Mouse (Mus musculus) heart, embryonic 10.5 days (tissue): ENCODE measurements around the gene Bak1. TPM values are rescaled to one million over a fixed set of nuclear protein-coding genes. Genes with fewer than 3 reads are reported as not detected.

Source experiments
- DNase-seq: peaks from one replicate; pipeline ENCODE4 v3.0.0-alpha.2; 2017; ENCODE audit warnings: low spot score
- H3K27ac ChIP-seq: fragments of 300-500 bp; sonication (generic); 2 replicates; pipeline ENCODE4 v1.5.1; 2016; ENCODE audit warnings: mild to moderate bottlenecking
- H3K27me3 ChIP-seq: fragments of 300-500 bp; sonication (generic); 2 replicates; pipeline ENCODE4 v1.6.1; 2016; ENCODE audit warnings: mild to moderate bottlenecking; ENCODE audit not compliant: poor library complexity, insufficient read depth, severe bottlenecking
- H3K36me3 ChIP-seq: fragments of 300-500 bp; sonication (generic); 2 replicates; pipeline ENCODE4 v1.6.1; 2016; ENCODE audit warnings: mild to moderate bottlenecking, moderate library complexity
- H3K4me1 ChIP-seq: fragments of 300-500 bp; sonication (generic); 2 replicates; pipeline ENCODE4 v1.6.1; 2016; ENCODE audit warnings: mild to moderate bottlenecking
- H3K4me3 ChIP-seq: fragments of 300-500 bp; sonication (generic); 2 replicates; pipeline ENCODE4 v1.5.1; 2016; ENCODE audit warnings: mild to moderate bottlenecking, moderate library complexity
- H3K9me3 ChIP-seq: fragments of 300-500 bp; sonication (generic); 2 replicates; pipeline ENCODE4 v1.6.1; 2016; ENCODE audit warnings: mild to moderate bottlenecking, moderate library complexity
- WGBS: fragments of 180-500 bp; shearing (Covaris S2); methylation state at CpG from one replicate; pipeline ENCODE4 v1.1.7; 2016; 5-methylcytosine and 5-hydroxymethylcytosine counted together
- polyA plus RNA-seq: library from polyadenylated mRNA; unstranded; fragments of >200 nt; fragmentation: Nextera tagmentation; extraction: Ambion mirVana; gene quantifications from 2 replicates; pipeline ENCODE4 v1.2.1, GENCODE M21; 2016

The Bak1 gene
- 4.0 and 6.8 TPM in 2 replicates for polyA plus RNA-seq

DNA sequence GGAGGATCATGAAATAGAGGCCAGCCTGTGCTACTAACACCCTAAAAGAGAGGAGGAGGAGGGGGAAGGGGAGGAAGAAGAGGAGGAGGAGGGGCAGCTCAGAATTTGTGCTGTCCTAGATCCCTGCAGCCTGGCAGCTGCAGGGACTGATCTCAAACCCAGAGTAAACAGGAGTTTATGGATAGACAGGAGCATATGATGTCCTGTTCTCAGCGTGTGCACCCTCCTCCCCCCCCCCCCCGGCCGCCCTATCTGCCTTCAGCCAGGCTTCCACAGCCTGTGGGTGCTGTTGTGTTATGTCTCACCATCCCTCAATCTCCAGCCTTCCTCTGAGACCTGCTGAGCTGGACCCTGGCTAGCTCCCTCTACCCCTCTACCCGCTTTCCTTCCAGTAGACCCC, at the start of gene Bak1:
TSS of gene Bak1 (minus strand) at position 101 of the 400 bp plus-strand sequence.
- peaks cover 32% of the 10 kb centered on the region for H3K4me1 ChIP-seq
- peak within 1 kb of the TSS; percentile 80 for H3K4me3 ChIP-seq
- WGBS = 59% methylated on average over 4 of the region's 4 CpGs
- H3K27ac ChIP-seq = peak within 1 kb of the TSS; percentile 97
- no peaks in the 10 kb centered on the region for H3K9me3 ChIP-seq
- no peak for DNase-seq
- no peaks in the 10 kb centered on the region for H3K27me3 ChIP-seq
- peaks cover 25% of the 10 kb centered on the region for H3K36me3 ChIP-seq

- peaks cover 5% of the 10 kb centered on the region; the same call in 1 of the 2 replicates for H3K9me3 ChIP-seq
- H3K4me3 ChIP-seq = no peak overlapping the region
- peaks cover 6% of the 10 kb centered on the region for H3K36me3 ChIP-seq
- DNase-seq = no peak
- 61% methylated on average over 6 of the region's 6 CpGs for WGBS
- no peak overlapping the region for H3K27ac ChIP-seq
- peaks cover 52% of the 10 kb centered on the region for H3K4me1 ChIP-seq
- H3K27me3 ChIP-seq = no peaks in the 10 kb centered on the region
Measured at GRCm38 (mm10) chr17:27078499-27078898, 49.7 kb upstream of the Bak1 start.

GRCm38 (mm10) chr17:27077920-27078319, 49.1 kb upstream of the Bak1 start:
- H3K4me1 ChIP-seq = peaks cover 46% of the 10 kb centered on the region
- no peak overlapping the region for H3K4me3 ChIP-seq
- peaks cover 6% of the 10 kb centered on the region for H3K36me3 ChIP-seq
- no peak for DNase-seq
- no peaks in the 10 kb centered on the region for H3K27me3 ChIP-seq
- H3K27ac ChIP-seq = no peak overlapping the region
- H3K9me3 ChIP-seq = peaks cover 5% of the 10 kb centered on the region; the same call in 1 of the 2 replicates
- WGBS = 81% methylated on average over 6 of the region's 6 CpGs

GRCm38 (mm10) chr17:27077133-27077532, 48.3 kb upstream of the Bak1 start:
- H3K9me3 ChIP-seq = peaks cover 5% of the 10 kb centered on the region; the same call in 1 of the 2 replicates
- H3K27me3 ChIP-seq = no peaks in the 10 kb centered on the region
- peaks cover 41% of the 10 kb centered on the region for H3K4me1 ChIP-seq
- H3K4me3 ChIP-seq = no peak overlapping the region
- no peak overlapping the region for H3K27ac ChIP-seq
- H3K36me3 ChIP-seq = peaks cover 6% of the 10 kb centered on the region
- DNase-seq = no peak
- WGBS = 94% methylated on average over 7 of the region's 7 CpGs

GRCm38 (mm10) chr17:27074849-27075745, 46.3 kb upstream of the Bak1 start:
- H3K27me3 ChIP-seq = no peaks in the 10 kb centered on the region
- DNase-seq = no peak
- H3K9me3 ChIP-seq = peaks cover 5% of the 10 kb centered on the region; the same call in 1 of the 2 replicates
- 55% methylated on average over 17 of the region's 17 CpGs for WGBS
- no peak overlapping the region for H3K4me3 ChIP-seq
- peaks cover 6% of the 10 kb centered on the region for H3K36me3 ChIP-seq
- H3K4me1 ChIP-seq = peaks cover 29% of the 10 kb centered on the region
- peak overlapping the region; percentile 52 for H3K27ac ChIP-seq

GRCm38 (mm10) chr17:27074236-27074635, 45.4 kb upstream of the Bak1 start:
- H3K4me1 ChIP-seq = peaks cover 31% of the 10 kb centered on the region
- H3K9me3 ChIP-seq = peaks cover 5% of the 10 kb centered on the region; the same call in 1 of the 2 replicates
- peak overlapping the region; percentile 65 for H3K27ac ChIP-seq
- no peak overlapping the region for H3K4me3 ChIP-seq
- WGBS = 54% methylated on average over 6 of the region's 6 CpGs
- no peak for DNase-seq
- H3K27me3 ChIP-seq = no peaks in the 10 kb centered on the region
- H3K36me3 ChIP-seq = peaks cover 6% of the 10 kb centered on the region

- H3K4me3 ChIP-seq = no peak overlapping the region
- peaks cover 6% of the 10 kb centered on the region for H3K36me3 ChIP-seq
- no peak for DNase-seq
- H3K27me3 ChIP-seq = no peaks in the 10 kb centered on the region
- peak overlapping the region; percentile 65 for H3K27ac ChIP-seq
- peaks cover 5% of the 10 kb centered on the region; the same call in 1 of the 2 replicates for H3K9me3 ChIP-seq
- 73% methylated on average over 9 of the region's 9 CpGs for WGBS
- H3K4me1 ChIP-seq = peaks cover 32% of the 10 kb centered on the region
Measured at GRCm38 (mm10) chr17:27073778-27074177, 45.0 kb upstream of the Bak1 start.

- Histone ChIP-seq H3K27me3 (no peaks in the 10 kb centered on the region), H3K4me1 (peaks cover 32% of the 10 kb centered on the region), H3K9me3 (peaks cover 5% of the 10 kb centered on the region; the same call in 1 of the 2 replicates), H3K4me3 (no peak overlapping the region), H3K27ac (no peak overlapping the region), H3K36me3 (peaks cover 6% of the 10 kb centered on the region)
- WGBS = 79% methylated on average over 5 of the region's 5 CpGs
- no peak for DNase-seq
Measured at GRCm38 (mm10) chr17:27073126-27073525, 44.3 kb upstream of the Bak1 start.

GRCm38 (mm10) chr17:27072363-27072762, 43.6 kb upstream of the Bak1 start:
- H3K9me3 ChIP-seq = no peaks in the 10 kb centered on the region
- H3K4me1 ChIP-seq = peaks cover 32% of the 10 kb centered on the region
- H3K27ac ChIP-seq = no peak overlapping the region
- no peak overlapping the region for H3K4me3 ChIP-seq
- H3K27me3 ChIP-seq = no peaks in the 10 kb centered on the region
- WGBS = 94% methylated on average over 8 of the region's 8 CpGs
- no peak for DNase-seq
- peaks cover 3% of the 10 kb centered on the region; the same call in 1 of the 2 replicates for H3K36me3 ChIP-seq

DNA sequence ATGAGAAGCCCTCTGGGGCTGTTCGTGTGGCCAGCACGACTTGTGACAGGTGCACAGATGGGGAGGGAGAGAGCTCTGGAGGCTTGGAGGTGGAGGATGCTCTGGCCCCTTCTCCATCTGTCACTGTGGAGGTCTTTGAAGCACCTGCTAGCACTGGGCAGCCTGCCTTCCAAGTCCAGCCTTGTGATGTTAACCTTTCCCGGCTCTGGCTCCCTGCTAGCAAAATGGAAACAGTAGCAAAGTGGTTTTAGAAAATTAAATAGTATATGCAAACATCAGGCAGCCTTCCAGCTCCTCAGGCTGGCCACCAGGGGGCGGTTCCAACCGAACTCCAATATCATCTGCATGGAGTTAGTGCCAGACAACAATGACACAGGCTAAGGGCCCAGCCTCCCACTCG, 42.8 kb upstream of the Bak1 start:
- 46% methylated on average over 6 of the region's 6 CpGs for WGBS
- DNase-seq = no peak
- peaks cover 39% of the 10 kb centered on the region for H3K4me1 ChIP-seq
- H3K9me3 ChIP-seq = no peaks in the 10 kb centered on the region
- H3K4me3 ChIP-seq = no peak overlapping the region
- no peaks in the 10 kb centered on the region for H3K27me3 ChIP-seq
- no peaks in the 10 kb centered on the region for H3K36me3 ChIP-seq
- H3K27ac ChIP-seq = no peak overlapping the region

GRCm38 (mm10) chr17:27070913-27071312, 42.1 kb upstream of the Bak1 start:
- Histone ChIP-seq H3K36me3 (no peaks in the 10 kb centered on the region), H3K4me3 (no peak overlapping the region), H3K9me3 (no peaks in the 10 kb centered on the region), H3K27ac (no peak overlapping the region), H3K27me3 (no peaks in the 10 kb centered on the region), H3K4me1 (peaks cover 46% of the 10 kb centered on the region)
- 94% methylated on average over 7 of the region's 7 CpGs for WGBS
- no peak for DNase-seq

DNA sequence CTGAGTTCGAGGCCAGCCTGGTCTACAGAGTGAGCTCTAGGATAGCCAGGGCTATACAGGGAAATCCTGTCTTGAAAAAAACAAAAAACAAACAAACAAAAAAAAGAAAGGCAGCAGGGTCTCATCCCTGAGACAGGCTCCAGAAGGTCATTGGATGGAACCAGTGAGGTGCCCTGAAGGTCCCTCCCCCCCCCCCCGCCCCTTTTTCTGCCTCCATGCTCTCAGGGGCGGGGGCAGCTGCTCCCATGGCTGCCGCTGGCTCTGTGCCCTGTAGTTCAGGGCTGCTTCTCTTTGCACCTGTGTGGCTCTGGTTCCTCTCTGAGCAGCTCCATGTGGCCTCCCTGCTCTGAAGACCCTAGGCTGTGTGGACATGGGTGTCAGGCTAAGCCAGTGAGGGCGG, 40.3 kb upstream of the Bak1 start:
- peaks cover 45% of the 10 kb centered on the region for H3K4me1 ChIP-seq
- H3K27ac ChIP-seq = no peak overlapping the region
- H3K4me3 ChIP-seq = no peak overlapping the region
- H3K9me3 ChIP-seq = no peaks in the 10 kb centered on the region
- no peaks in the 10 kb centered on the region for H3K27me3 ChIP-seq
- no peaks in the 10 kb centered on the region for H3K36me3 ChIP-seq
- no peak for DNase-seq
- WGBS = 71% methylated on average over 5 of the region's 5 CpGs

DNA sequence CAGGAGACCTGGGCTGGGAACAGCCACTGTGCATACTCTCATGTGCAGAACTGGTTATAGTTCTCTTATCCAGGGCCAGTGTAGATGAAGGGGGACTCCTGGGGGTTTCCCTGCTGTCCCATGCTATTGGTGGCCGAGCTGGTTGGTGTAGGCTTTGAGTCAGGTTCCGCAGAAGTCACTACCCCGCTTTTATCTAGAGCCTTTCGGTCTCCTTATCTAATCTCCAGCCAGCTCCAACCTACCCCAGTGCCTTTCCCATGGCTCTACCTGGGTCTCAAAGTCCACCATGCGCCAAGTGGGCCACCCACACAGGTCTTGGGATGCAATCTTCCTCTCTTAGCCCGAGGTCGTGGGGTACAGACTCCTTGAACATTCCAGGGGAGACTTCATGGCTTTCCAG, 37.3 kb upstream of the Bak1 start:
- WGBS = 37% methylated on average over 7 of the region's 7 CpGs
- Histone ChIP-seq H3K4me3 (no peak overlapping the region), H3K4me1 (peaks cover 52% of the 10 kb centered on the region), H3K36me3 (no peaks in the 10 kb centered on the region), H3K9me3 (no peaks in the 10 kb centered on the region), H3K27ac (no peak overlapping the region; the same call in 1 of the 2 replicates), H3K27me3 (peaks cover 5% of the 10 kb centered on the region; the same call in 1 of the 2 replicates)
- no peak for DNase-seq
